Mouse (Mus musculus) ES-Bruce4 (cell line): Measurements from ENCODE around the gene Dnajc15. TPM values are rescaled to one million over a fixed set of nuclear protein-coding genes. Genes with fewer than 3 reads are reported as not detected.

ENCODE experiments used
- H3K27ac ChIP-seq: 2 replicates; pipeline ENCODE4 v1.5.1; 2012; ENCODE audit warnings: low read length, inconsistent platforms; ENCODE audit not compliant: insufficient read depth
- H3K27me3 ChIP-seq: 2 replicates; pipeline ENCODE4 v1.6.1; 2012; ENCODE audit warnings: mild to moderate bottlenecking, low read length, inconsistent platforms; ENCODE audit not compliant: control insufficient read depth, poor library complexity, insufficient read depth, severe bottlenecking
- H3K36me3 ChIP-seq: 2 replicates; pipeline ENCODE4 v1.6.1; 2012; ENCODE audit warnings: inconsistent platforms, mild to moderate bottlenecking, low read length, moderate library complexity; ENCODE audit not compliant: control insufficient read depth, poor library complexity, insufficient read depth, severe bottlenecking
- H3K4me1 ChIP-seq: one replicate; pipeline ENCODE4 v1.8.1; 2011; ENCODE audit warnings: low read length; ENCODE audit not compliant: control insufficient read depth, insufficient read depth
- H3K4me3 ChIP-seq: 2 replicates; pipeline ENCODE4 v1.5.1; 2011; ENCODE audit warnings: low read depth, mild to moderate bottlenecking, low read length
- H3K9ac ChIP-seq: 2 replicates; pipeline ENCODE4 v1.6.1; 2012; ENCODE audit warnings: low read depth, mild to moderate bottlenecking, inconsistent platforms; ENCODE audit not compliant: poor library complexity, severe bottlenecking
- H3K9me3 ChIP-seq: replicated peaks from 2 replicates; pipeline ENCODE4 v1.6.1; 2012; ENCODE audit warnings: mild to moderate bottlenecking, low read length, inconsistent platforms; ENCODE audit not compliant: control insufficient read depth, poor library complexity, insufficient read depth, severe bottlenecking
- CTCF ChIP-seq: IDR thresholded peaks from one replicate; pipeline ENCODE4 v1.8.1; 2011; ENCODE audit warnings: low read depth, low read length
- EP300 ChIP-seq: IDR thresholded peaks from 2 replicates; pipeline ENCODE4 v1.6.1; 2011; ENCODE audit warnings: low read depth, low read length; ENCODE audit not compliant: insufficient read depth
- POLR2A ChIP-seq: IDR thresholded peaks from one replicate; pipeline ENCODE4 v1.8.1; 2011; ENCODE audit warnings: low read length; ENCODE audit not compliant: insufficient read depth
- polyA plus RNA-seq: library from polyadenylated mRNA; stranded (reverse); fragments of >200 nt; gene quantifications from 2 replicates; pipeline ENCODE4 v1.2.4, GENCODE M21; 2011; ENCODE audit warnings: low read depth; ENCODE audit not compliant: missing spikeins, insufficient read depth, insufficient read length

The Dnajc15 gene
- polyA plus RNA-seq, 1 experiment, result 53.7 TPM

- no peak overlapping the region for H3K4me3 ChIP-seq
- TF ChIP-seq CTCF (peak; percentile 48), EP300 (no peak), POLR2A (no peak)
- H3K9me3 ChIP-seq, result 0 out of 2 replicates have a peak, but pooled peaks cover 4% of the 10 kb centered on the region
- no peaks in the 10 kb centered on the region for H3K36me3 ChIP-seq
- H3K9ac ChIP-seq, result no peak overlapping the region
- H3K27me3 ChIP-seq, result no peaks in the 10 kb centered on the region
- no peak overlapping the region for H3K27ac ChIP-seq
- H3K4me1 ChIP-seq, result peaks cover 4% of the 10 kb centered on the region
Measured at GRCm38 (mm10) chr14:77783217-77783616, 91.7 kb downstream of the Dnajc15 start.

GRCm38 (mm10) chr14:77777365-77777764, 97.6 kb downstream of the Dnajc15 start:
- Histone ChIP-seq H3K27me3 (no peaks in the 10 kb centered on the region), H3K4me1 (no peaks in the 10 kb centered on the region), H3K36me3 (no peaks in the 10 kb centered on the region), H3K4me3 (no peak overlapping the region), H3K27ac (no peak overlapping the region), H3K9ac (no peak overlapping the region), H3K9me3 (0 out of 2 replicates have a peak, but pooled peaks cover 4% of the 10 kb centered on the region)
- TF ChIP-seq POLR2A (no peak), EP300 (no peak), CTCF (no peak)

- H3K4me1 ChIP-seq, result no peaks in the 10 kb centered on the region
- H3K36me3 ChIP-seq, result no peaks in the 10 kb centered on the region
- H3K27ac ChIP-seq, result no peak overlapping the region
- no peak overlapping the region for H3K9ac ChIP-seq
- H3K9me3 ChIP-seq, result no peaks in the 10 kb centered on the region
- no peaks in the 10 kb centered on the region for H3K27me3 ChIP-seq
- TF ChIP-seq EP300 (no peak), CTCF (no peak), POLR2A (no peak)
- no peak overlapping the region for H3K4me3 ChIP-seq
Measured at GRCm38 (mm10) chr14:77776005-77776531, 98.9 kb downstream of the Dnajc15 start.

GRCm38 (mm10) chr14:77773331-77773730, 101.6 kb downstream of the Dnajc15 start:
- H3K4me3 ChIP-seq, result no peak overlapping the region
- H3K27me3 ChIP-seq, result no peaks in the 10 kb centered on the region
- TF ChIP-seq CTCF, result no peak
- no peak for TF ChIP-seq EP300
- TF ChIP-seq POLR2A, result no peak
- no peak overlapping the region for H3K9ac ChIP-seq
- no peaks in the 10 kb centered on the region for H3K36me3 ChIP-seq
- no peaks in the 10 kb centered on the region for H3K4me1 ChIP-seq
- no peaks in the 10 kb centered on the region for H3K9me3 ChIP-seq
- no peak overlapping the region for H3K27ac ChIP-seq

- H3K27ac ChIP-seq, result no peak overlapping the region
- TF ChIP-seq POLR2A (no peak), CTCF (no peak), EP300 (no peak)
- no peaks in the 10 kb centered on the region for H3K4me1 ChIP-seq
- no peaks in the 10 kb centered on the region for H3K27me3 ChIP-seq
- H3K4me3 ChIP-seq, result no peak overlapping the region
- no peak overlapping the region for H3K9ac ChIP-seq
- no peaks in the 10 kb centered on the region for H3K9me3 ChIP-seq
- H3K36me3 ChIP-seq, result no peaks in the 10 kb centered on the region
Measured at GRCm38 (mm10) chr14:77771626-77772025, 103.3 kb downstream of the Dnajc15 start.

Other genes with a start within 250 kb of the Dnajc15 start
- not detected in 2 replicates for gene Epsti1, start 29.1 kb upstream of the Dnajc15 start, polyA plus RNA-seq
- not detected in 2 replicates for gene Fam216b, start 213.9 kb upstream of the Dnajc15 start, polyA plus RNA-seq